Mouse (Mus musculus): ENCODE measurements at regions not wholly inside any gene's neighbourhood (a gene's known extent, or its start where the extent isn't known, plus 50 kb on each side); places are given as distances from the start of the nearest gene placed in this dataset.
"Not testable (repeated sequence)": the region's sequence is repeated elsewhere in the genome, so short reads cannot be mapped to it uniquely, and the experiment has no call there.

DNA sequence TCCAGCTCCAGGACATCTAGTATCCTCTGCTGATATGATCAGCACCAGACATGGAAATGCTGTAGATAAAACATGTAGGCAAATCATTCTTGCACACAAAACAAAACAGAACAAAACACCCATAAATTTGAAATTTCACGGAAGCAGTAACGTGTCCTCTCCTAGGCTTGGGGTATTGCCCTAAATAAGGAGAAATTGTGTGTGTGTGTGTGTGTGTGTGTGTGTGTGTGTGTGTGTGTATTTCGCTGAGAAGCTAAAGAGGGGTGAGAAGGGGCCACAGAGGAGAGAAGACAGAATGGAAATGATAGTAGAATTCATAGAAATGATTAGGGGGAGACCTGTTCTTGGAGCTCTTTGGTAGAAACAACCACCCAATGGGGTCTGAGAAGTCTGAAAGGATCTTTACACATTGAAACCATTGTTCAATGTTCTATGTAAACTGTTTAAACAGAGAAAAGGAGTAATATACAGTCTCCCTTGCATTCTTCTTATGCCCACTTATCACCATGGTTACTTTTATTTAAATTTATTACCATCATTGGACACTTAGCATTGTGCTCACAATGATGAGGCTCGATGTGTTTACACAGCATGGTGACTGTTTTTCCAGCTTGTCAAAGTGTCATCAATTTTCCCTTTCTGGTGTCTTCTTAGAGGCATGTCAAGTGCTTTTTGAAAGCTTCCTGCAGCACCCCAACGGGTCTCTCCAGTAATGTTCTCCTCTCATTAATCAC is 317.3 kb upstream of the 4933412E24Rik start:
- no peak for DNase-seq (ENCODE audit: low spot score)

DNA sequence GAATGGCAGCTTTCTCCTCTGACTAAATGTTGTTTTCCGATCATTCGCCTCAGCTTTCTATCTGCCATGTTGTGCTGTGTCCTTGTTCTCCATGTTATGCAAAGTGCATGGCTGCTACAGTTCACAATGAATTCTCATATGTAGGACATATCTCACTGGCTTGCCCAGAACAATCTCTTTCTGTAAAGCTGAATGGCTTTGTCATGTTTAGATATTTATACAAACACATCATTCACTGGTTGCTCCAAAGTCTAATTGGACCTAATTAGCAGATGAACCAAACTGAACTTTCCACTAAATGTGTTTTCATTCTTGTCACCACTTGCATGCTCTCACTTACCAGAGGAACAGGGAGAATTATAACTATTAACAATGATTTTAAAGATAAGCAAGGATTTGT is 301.2 kb upstream of the 4933412E24Rik start:
- no peak for DNase-seq (ENCODE audit: low spot score)

DNA sequence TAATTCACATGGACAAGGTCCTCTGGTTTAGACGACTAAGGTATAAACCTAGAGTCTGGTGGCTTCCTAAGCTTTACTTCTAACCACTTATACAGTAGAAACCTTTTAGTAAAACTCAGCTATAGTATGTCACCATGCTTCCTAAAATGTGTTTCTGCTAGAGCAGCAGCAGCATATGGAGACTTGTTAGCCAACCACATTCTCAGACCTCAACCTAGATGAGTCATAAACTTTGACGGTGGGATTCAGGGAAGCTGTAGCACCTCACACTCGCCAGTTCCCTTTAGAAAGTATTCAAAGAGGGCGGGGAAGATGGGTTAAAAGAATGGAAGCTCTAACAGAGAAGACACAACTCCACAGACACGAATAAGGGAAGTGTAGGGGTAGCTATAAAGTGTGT is 298.8 kb upstream of the 4933412E24Rik start:
- no peak for DNase-seq (ENCODE audit: low spot score)

DNA sequence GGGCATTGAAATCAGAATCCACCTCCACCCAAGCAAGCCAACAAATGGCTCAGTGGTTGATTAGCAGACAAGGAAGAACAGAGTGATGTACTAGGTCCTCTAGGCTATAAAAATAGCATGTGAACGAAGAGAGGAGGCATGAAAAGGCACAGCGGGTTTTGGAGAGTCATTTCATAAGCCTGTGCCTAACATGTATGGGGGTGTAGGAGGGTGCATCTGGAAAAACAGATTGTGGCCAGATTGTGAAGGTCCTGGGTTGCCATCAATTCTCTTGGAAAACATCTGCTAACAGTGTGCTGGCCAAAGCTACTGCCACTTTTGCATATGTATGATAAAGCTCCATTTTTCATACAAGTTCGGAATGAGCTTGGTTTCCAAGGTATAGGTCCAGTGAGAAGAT is 293.5 kb upstream of the 4933412E24Rik start:
- DNase-seq (ENCODE audit: low spot score), result no peak

DNA sequence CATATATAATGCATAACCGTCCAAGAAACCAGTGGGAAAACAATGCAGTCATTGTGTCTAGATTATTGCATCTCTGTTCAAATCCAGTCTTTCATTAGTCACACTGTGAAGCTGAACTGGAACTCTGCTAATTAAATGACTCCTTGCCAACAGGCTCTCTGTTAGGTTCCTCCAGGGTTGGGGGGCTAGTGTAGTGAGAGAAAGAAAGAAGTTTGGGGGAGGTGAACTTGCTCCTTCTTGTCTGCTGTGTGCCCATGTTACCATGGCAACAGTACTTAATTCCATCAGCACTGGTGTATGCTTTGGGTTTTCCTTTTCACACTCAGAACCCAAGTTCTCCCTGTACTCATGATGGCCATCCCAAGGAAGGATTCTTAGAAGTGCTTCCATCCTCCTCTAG is 292.6 kb upstream of the 4933412E24Rik start:
- no peak for DNase-seq (ENCODE audit: low spot score)

DNA sequence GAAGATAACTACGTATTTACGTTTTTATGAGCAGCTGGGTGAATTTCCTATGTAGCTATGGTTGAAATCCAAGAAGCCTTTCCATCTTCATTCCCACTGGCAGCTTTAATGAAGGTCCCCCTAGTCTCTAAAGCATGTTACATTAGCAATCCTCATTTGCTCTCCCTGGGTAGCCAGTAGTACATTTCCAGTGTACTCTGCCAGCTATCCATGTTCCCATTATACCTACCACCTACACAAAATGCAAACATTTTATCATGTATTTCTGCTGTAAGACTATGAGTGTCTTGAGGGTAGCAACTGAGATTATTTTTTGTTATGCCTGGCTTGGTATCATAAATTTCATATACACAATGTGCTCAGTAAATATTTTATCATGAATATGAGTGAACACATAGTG is 291.7 kb upstream of the 4933412E24Rik start:
- DNase-seq (ENCODE audit: low spot score), result no peak

DNA sequence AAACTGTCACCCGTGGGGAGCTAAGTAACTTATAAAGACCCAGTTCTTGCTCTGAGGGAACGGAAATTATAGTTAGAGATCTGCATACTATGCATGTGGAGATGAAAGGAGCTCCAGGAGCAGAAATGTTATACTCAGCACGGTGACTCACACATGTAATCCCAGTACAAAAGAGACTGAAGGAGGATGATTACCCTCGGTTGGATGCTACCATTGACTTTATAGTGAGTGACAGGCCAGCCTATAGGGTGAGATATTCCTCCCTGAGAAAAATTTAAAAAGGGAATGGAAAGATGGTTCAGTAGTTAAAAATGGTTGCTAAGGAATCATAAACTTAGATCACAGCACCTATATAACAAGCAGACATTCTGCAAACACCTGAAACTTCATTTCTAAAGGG is 287.1 kb upstream of the 4933412E24Rik start:
- DNase-seq (ENCODE audit: low spot score), result no peak

DNA sequence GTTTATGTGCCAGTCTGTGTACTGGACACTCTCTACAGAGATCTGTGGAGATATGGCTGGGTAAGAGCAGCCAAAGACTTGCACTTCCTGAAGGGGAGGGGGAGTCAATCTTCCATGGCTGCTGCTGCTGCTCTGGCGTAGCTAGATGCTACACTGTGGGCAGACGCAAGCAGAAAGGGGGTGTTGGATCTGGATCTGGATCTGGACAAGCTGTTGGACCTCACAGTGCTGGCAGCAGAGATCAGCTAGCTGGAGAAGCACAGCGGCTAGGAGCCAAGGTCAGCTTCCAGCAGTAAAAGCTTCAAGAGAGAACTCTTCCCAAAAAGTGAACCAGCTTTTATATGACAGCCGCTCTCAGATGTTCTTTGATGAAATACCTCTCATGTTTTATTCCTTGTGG is 285.5 kb upstream of the 4933412E24Rik start:
- DNase-seq (ENCODE audit: low spot score), result no peak

DNA sequence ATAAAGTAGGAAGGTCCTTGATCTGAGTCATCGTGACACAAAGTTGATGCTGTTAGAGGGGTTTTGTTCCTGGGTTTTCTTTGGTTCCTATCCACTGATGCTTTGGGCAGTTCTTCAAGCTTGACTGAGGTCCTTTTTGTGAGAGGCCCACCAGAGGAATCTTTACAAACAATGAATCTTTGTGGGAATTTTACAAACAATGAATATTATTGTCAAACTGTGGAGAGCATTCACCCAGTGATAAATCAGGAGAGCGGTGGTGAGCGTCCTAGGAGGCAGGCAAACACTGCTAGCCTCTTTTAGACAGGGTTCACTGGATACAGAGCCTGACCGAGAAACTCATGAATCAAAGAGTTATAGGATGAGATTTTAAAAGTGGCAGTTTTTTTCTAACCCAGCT is 268.9 kb upstream of the 4933412E24Rik start:
- no peak for DNase-seq (ENCODE audit: low spot score)

DNA sequence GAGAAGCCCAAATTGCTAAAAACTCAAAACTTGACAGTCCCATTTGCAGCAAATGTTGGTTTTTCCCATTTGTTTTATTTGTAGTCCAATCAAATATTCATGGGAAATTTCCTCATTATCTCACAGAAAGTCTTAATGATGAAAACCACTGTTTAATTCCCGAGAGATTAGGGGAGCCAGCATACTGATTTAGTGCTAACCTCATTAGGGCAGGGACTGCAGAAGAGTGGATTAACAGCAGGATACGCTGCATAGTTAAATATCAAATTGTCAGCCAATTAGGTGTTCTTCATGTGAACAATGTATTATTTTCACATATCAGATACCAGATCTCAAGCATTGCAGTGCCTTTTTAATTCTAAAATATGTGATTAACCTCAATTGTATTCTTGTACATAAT is 264.0 kb upstream of the 4933412E24Rik start:
- DNase-seq (ENCODE audit: low spot score), result no peak

DNA sequence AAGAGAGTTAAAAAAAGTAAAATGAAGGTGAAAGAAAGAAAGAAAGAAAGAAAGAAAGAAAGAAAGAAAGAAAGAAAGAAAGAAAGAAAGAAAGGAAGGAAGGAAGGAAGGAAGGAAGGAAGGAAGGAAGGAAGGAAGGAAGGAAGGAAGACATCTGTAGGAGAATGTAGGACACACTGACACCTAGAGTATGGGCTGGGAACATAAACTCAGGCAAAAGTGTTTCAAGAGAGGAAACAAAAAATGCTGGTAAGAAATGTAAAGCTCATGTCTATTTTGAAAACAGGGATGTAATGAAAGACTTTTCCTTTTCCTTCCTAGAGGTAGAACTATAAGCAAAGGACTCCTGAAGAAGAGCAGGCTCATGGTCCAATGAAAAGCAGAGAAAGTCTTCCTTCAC is 237.2 kb upstream of the 4933412E24Rik start:
- DNase-seq (ENCODE audit: low spot score), result not testable (repeated sequence)

DNA sequence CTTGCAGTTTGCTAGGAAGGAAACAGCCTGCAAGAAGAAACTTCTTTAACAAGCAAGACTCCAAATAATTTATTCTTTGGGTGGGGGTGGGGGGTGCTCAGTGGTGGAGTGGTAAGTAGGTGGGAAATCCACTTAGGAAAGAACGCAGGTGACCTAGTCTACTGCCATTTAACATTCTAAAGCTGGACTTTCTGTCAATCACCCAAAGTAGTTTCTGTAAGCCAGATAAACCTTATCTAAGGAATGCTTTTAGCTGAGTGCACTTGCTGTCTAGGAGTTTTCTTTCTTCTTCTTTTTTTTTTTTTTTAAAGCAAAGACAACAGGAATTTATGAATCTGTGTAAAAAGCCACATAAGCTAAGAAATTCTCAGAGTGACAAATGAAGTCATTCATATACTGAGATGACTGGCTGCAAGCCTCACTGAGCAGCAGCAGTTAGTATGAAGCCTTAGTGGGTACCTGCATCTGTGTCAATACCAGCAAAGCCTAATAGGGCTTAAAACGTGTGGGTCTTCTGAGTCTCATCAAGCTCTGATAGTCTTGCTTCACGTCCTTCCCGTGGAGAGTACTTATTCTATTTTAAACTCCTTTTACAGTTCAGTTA is 210.0 kb upstream of the 4933412E24Rik start:
- DNase-seq (ENCODE audit: low spot score), result no peak

DNA sequence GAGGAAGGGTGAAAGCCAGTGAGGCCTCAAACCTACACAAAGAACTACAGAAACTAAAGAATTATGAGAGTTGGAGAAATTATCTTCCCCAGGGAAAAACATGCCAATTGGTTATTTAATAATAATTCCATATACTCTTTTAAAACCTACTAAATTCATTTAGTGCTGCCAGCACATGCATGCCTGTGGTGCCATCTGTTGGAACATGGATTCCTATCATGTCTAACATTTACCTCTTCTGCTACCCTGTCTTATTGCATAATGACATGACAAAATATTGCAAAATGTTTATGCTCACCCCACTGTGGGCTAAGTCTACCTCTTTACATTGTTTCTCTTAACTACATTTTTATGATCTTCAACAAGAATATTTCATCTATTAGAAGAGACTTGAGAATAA is 178.7 kb upstream of the 4933412E24Rik start:
- DNase-seq (ENCODE audit: low spot score), result no peak

DNA sequence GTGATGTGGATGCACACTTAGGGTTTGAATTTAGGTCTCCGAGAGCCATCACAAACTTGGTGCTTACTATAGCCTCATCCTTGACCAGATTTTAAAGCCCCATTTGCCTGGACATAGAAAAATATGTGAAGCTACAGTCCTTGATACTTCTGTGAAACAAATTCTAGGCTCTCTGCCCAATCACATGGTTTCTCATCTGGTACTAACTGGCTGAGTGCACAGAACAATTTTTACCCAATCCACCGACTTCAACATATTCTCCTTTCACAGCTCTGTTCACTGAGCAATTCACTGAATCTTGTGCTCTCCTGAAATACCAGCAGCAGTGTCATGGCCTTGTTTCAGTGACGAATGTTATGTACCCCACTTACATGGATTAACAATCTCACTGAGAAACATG is 176.7 kb upstream of the 4933412E24Rik start:
- peak; percentile 14 for DNase-seq (ENCODE audit: low spot score)

DNA sequence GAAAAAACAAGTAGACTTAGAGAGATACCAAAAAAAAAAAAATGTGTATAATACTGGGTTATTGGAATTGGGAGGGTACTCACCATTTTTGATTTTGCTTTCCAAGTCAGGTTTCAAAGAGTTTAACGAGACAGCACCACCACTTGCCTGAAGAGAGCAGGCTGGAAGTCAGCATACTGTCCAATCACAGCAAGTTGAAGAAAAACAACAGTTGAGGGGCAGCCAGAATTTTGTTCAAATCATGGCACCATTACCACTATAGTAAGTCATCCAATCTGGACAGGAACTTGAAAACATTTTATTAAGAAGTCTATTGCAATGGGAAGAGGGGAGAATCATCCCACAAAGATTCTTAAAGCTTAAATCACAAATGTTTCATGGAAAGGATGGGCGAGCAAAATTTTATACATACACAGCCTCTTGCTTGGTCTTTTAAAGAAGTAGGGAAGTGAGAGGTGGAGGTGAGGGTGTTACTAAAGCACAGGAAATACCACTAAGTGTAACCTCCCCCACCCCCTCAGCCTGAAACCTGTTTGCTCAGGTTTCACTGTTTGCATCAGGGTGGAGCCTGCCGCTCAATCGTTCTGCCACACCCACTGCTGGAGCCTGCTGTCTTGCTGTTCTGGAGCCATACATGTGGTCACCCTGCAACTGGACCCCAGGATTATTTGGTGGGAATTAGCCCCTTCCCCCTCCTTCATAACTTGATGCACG is 170.7 kb upstream of the 4933412E24Rik start:
- no peak for DNase-seq (ENCODE audit: low spot score)

DNA sequence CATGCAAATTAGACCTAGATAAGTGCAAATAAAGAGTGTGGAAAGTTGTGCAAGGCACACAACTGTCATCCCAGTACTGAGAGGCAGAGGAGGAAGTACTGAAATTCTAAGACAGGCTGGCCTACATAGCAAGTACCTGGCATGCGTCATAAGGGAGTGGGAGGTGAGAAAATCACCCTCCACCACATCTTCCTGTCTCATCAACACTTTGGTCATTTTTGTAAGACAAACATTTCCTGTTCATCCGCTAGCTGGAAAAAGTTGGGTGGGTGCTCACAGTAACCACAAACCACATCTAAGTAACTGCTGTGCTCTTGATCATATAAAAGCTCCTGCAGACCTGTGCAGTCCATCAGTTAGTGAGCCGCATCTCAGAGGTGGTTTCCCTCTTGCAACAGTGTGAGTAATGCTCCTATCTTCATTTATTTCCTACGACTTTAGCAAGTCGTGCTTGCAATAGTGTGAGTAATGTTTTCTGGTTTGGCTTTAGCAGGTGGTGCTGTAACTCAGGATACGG is 125.2 kb upstream of the 4933412E24Rik start:
- DNase-seq (ENCODE audit: low spot score), result no peak

DNA sequence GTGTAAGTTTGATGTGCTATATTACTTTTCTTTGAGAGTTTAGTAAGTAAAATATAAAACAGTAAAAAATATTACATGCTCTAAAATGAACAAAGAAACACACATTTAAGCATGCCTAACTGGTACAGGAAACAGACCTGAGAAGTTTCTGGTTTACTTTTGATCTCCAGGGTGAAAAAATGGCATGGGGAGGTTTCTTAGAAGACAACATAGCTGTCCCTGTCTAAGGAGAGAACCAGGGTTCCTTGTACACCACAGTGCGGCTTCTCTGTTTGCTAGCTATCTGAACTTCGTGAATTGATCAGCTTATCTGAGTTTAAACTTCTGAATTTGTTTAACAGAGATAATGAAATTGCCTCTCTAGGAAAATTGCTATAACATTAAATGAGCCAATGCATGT is 120.3 kb upstream of the 4933412E24Rik start:
- no peak for DNase-seq (ENCODE audit: low spot score)

DNA sequence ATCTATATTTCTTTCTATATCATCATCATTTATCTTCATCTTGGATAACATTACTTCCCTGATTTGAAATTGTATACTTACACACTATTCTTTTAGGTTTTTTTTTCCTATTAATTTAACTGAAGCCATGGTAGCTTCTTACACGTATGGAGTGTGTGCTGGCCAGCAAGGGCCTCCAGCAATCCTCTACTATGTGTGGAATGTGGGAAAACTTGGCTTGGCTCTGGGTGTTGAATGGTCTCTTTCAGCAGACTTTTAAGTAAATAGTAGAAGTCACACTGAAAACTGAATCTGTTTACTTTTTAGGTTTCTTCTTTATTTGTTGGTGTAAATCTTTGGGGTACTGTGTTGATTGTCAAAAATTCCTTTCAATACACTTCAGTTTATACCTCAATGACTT is 118.1 kb upstream of the 4933412E24Rik start:
- no peak for DNase-seq (ENCODE audit: low spot score)

DNA sequence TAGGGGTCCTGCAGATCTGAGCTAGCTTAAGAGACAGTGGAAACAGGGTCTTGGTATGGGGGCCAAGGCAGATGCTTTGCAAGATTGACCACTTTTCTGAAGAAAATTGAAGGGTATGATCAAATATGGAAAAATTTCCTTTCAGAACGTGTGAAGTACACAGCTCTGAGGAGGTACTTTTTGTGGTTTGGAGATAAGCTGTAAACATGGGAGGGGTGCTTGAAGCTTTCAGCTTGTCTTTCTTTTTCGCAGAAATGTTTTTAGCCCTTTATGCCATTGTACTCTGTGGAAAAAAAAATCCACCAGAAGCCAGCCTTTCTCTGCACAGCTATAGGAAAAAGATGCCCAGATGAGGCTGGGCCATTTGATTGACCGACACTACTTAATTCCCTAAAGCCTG is 116.3 kb upstream of the 4933412E24Rik start:
- DNase-seq (ENCODE audit: low spot score), result no peak

DNA sequence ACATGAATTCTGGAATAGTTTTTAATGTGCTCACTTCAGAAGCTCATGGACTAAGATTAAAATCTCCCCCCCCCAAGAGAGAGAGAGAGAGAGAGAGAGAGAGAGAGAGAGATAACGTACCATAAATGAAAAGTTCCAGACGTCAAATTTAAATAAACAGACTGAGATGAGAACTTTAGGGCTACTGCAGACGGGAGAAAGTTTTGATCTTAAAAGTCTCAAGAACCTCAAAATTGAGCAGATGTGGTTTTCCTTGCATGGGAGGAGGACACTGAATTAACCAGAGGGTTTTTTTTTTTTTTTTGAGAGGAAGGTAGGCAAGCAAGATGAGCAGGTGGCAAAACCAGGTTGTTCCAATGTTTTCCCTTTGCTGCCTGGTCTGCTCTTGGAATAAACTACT is 108.0 kb upstream of the 4933412E24Rik start:
- no peak for DNase-seq (ENCODE audit: low spot score)

DNA sequence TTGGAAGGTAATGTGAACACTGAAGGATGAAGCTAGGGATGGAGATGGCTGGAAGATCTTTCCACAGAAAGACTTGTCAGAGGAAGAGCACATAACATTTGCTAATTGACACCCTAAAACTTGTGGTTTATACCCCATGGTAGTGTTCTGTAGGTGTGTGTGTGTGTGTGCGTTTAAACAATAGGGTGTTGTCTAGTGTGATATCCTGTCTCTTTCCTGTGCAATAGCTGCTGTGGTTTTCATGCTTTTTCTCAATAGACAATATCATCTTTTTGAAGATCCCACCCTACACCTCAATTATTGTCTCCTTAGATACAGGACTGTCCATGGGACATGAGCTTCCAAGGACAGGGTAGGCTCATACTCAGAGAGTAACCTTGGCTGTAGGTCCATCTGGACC is 103.5 kb upstream of the 4933412E24Rik start:
- no peak for DNase-seq (ENCODE audit: low spot score)

DNA sequence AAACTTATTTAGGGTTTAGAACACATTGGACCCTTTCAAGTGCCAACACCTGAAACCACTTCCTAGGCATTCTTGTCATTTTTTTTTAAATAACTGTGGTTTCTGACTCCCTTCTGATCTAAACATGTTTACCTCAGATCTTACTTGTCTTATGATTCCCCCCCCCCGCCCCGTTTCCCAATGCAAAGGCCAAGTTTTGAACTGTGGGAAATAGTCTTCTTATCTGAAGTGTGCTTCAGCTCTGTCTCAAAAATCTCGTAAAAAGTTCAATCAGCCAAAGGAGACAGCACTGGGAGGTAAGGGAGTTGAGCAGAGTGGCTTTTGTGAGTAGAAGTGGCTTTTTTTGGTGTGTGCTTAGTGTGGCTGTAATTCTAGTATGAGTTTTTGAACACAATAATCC is 95.5 kb upstream of the 4933412E24Rik start:
- DNase-seq (ENCODE audit: low spot score), result no peak

DNA sequence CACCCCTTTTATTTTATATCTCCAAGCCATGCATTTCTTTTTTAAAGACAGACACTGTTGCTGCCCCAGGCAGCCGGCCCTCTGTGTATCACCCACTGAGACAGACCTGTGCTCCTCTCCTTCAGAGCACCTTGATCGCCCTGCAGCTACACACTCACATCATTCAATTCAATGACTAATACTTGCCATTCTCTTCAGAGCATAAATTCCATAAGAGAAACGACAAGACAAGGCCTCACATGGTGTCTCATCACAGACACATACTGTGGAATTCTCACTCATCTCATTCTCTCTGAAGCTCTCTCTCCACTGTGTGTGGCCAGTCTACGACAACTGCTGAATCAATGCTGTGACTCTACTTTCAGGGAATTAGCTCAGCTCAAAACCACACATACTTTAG is 94.6 kb upstream of the 4933412E24Rik start:
- DNase-seq (ENCODE audit: low spot score), result no peak
